Mouse (Mus musculus) spleen, postnatal 36 days (tissue): Measurements from ENCODE around the gene Arhgdig.

Source experiments
- DNase-seq, 2 experiments: peaks; one replicate each; pipeline ENCODE4 v3.0.0; 2022; ENCODE audit warnings: low spot score in 2 of 2, mixed read lengths in 1 of 2

Arhgdig gene

GRCm38 (mm10) chr17:26207686-26208085 is at the start of gene Arhgdig:
Gene Arhgdig, minus strand, starts transcription at chr17:26207786.
- no peak for DNase-seq

DNA sequence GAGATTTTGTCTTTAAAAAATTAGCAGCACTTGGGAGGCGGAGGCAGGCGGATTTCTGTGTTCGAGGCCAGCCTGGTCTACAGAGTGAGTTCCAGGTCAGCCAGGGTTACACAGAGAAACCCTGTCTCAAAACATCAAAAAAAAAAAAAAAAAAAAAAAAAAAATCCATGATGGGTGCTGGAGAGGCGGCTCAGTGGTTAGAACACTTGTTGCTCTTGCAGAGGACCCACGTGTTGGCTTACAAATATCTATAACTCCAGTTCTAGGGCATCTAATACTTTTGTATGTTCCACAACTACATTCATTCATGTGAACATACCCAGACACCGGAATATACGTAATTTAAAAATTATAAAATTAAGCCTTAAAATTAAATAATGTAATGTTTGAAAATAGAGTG is 47.7 kb upstream of the Arhgdig start:
- no peak for DNase-seq

DNA sequence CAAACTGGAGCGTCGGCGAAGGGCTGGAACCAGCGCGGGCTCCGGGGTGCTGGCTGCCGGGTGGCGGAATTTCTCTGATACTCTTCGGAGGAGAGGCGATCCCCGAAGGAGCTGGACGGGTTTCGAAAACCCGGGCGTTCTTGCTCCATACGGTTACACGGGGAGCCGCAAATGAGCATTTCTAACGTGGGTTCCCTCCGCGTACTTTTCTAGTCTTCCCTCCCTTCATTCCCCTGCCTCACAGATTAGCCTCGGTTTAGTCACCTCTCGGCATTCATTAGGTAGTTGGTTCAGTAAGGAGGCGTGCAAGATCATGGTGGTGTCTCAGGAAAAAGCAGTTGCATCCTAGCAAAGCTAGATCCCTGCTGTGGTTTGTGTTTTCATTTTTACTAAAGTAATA is 45.8 kb upstream of the Arhgdig start:
- DNase-seq, result no peak

GRCm38 (mm10) chr17:26252539-26253251 is 45.1 kb upstream of the Arhgdig start, which contains the start of gene Luc7l:
Gene Luc7l, plus strand, starts transcription at chr17:26252896.
- DNase-seq, result peak; percentile 93 to 94

- no peak for DNase-seq
Measured at GRCm38 (mm10) chr17:26251886-26252538, 44.4 kb upstream of the Arhgdig start.

GRCm38 (mm10) chr17:26244101-26244841 is 36.7 kb upstream of the Arhgdig start, which contains the start of gene Fam234a:
Gene Fam234a, minus strand, starts transcription at chr17:26244242.
- DNase-seq, result peak; percentile 90

GRCm38 (mm10) chr17:26243471-26244100 is 36.0 kb upstream of the Arhgdig start:
- peak; percentile 63 to 69 for DNase-seq

DNA sequence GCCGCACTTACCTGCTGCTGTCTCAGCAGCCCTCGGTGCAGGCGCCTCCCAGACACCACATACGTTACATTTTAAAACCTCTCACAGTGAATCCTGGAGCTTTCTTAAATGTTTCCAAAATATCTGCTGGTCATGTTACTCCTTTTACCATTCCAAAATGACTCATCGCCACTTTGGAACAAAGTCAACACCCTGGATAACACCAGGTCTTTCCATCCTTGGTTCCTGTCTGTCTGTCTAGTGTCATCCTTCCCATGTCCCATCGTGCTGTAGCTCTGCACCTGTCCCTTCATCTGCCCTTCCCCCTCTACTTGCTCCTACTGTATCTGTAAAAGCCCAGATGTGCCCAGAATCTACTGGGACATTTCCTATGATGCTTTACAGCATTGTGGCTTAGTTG is 33.4 kb upstream of the Arhgdig start:
- no peak for DNase-seq

DNA sequence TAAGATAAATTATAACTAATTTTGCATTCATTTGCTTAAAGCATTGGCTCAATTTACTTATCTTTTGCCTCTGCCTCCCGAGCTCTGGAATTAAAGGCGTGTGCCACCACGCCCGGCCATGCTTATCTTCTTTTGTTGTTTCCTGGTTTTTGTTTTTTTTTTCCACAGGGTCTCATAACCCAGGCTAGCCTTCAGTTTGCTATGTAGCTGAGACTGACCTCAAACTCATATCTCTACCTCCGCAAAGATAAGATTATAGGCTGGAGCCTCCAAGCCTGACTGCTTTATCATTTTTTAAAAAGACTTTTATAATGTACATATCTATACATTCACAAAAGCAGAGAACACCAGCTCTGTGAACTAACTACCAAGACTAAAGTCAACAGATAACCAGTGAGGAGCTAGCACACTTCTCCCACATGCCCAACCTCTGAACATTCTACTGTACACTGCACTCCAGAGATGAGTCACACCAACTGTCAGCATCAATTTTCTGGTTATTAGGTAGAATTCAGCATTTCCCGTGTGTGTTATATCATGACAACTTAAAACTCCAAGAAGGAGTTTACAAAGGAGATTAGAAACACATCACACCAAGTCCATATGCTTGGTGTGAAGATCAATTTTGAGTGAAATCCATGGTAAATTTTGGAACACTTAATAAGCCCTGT is 32.7 kb upstream of the Arhgdig start:
- DNase-seq, result no peak

- DNase-seq, result no peak
Measured at GRCm38 (mm10) chr17:26239551-26239950, 32.0 kb upstream of the Arhgdig start.

DNA sequence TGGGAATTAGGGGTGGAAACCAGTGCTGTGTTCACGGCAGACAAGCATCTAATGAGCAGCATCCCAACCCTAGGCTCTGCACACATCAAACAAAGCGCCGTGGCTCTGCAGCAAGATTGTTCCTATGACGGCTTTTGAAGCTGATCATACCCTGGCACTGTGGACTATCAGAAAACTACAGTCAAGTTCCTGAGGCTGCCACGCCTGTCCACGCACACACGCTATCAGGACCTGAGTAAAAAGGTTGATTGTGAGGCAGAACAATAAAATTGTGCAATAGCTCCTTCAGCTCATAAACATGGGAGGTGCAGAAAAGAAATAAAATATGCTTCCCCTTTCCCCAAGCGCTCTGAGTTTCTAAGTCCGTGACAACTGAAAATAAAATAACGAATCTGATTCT is 30.1 kb upstream of the Arhgdig start:
- no peak for DNase-seq

DNA sequence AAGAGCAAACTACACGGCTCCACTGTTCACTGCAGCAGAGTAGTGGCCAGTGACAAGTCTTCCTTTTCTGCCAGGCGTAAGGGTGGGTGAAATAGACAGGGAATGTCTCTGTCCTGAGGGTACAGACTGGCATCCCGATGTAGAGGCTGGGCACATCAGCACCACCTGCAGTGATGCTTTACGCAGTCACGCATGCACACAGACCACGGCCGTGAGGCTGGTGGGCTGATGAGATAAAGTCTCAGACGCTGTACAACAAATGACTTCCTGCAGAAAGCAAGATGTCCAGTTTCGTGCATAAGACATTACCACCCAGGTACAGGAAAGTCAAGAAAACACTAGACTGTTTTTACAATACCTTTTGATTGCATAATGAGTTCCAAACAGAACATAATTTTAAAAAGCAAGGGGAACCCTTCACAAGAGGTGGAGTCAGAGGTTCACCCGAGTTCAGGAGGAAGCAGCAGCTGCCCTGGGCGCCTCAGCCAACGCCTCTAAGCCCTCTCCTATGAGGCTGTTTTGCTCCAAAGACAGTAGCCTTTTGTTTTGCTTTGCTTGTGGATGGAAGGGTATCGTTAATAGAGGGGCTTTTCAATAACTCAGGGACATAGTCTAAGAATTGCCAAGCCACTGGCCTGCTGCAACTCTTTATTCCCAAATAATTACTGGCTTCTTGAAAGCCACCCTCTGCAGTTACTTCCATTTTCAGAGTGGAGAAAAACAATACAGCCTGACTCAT is 27.7 kb upstream of the Arhgdig start:
- DNase-seq, result no peak

DNA sequence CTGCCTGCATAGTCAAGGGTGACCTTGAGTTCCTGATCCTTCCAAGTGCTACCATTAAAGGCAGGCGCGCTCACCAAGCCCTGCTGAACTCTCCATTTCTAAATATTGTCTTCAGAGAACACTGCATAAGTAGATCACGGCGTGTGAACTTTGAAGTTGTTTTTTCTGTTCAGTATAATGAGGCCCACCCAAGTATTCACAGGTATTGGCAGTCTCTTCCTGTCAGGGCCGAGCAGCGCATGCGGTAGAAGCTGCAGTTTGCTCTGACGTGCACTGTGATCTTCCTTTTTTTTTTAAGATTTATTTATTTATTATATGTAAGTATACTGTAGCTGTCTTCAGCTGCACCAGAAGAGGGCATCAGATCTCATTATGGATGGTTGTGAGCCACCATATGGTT is 26.8 kb upstream of the Arhgdig start:
- no peak for DNase-seq

DNA sequence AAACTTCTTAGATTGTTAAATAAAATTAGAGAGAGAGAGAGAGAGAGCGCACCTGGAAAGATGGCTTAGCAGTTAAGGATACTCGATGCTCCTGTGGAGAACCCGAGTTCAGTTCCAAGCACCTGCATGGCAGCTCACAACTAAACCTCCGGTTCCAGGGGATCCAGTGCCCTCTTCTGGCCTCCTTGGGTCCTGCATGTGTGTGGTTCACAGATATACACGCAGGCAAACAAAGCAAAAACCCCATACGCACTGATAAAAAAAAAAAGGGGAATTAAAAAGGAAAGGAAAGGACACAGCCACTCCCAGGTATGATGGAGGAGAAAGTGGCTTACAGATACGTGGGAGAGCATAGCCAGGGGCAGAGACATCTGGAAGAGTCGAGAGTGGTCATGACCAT is 25.3 kb upstream of the Arhgdig start:
- no peak for DNase-seq

- DNase-seq, result no peak
Measured at GRCm38 (mm10) chr17:26231156-26231555, 23.6 kb upstream of the Arhgdig start.

DNA sequence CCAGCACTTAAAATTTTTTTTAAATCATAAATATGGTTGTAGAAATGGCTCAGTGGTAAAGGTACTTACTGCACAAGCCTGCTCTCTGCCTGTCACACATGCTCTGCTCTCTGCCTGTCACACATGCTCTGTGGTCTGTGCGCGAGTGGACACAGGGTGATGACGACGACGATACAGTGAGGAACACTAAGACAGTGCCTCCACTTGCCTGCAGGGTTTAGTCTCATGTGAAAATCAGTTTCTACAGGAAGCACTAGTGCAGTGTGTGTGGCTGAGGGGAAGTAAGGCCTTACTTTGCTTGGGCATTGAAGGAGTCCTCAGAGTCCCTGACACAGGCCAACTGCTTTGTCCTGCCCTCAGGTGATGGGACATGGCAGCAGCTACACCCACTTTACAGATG is 22.2 kb upstream of the Arhgdig start:
- DNase-seq, result no peak

DNA sequence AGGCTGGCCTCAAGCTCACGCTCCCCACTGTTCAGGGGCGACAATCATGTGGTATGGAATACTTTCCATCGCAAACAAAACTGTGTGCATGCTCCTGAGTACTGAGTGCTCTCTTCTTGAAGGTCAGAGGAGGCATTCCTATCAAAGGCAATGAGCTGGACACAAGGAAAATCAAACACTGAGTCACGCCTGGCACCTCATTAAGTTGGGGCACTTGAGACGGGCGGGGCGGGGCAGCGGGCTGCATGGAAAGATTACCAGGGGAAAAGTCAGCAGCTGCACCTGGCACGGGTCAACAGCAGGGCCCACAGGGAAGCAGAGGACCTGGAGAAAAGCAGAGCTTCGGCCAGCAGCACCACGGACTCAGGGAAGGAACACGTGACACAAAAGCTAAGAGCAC is 17.6 kb upstream of the Arhgdig start:
- no peak for DNase-seq

DNA sequence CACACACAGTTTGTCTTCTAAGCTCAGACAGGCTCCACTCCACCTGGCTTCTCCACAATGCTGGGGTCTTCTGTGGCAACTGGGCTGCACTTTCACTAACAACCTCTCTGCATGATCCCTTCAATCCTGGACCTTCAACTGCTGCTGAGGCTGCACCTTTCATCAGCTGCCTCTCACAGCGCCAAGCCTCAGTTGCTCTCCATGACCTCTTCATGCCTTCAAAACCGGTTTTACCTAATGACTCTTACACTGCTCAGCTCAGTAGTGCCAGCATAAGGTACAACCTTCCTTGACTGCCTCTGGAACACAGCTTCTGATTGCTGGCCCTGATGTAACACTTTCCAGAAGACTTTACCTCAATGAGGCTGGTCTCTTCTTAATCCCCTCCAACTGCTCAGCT is 13.9 kb upstream of the Arhgdig start:
- DNase-seq, result no peak

DNA sequence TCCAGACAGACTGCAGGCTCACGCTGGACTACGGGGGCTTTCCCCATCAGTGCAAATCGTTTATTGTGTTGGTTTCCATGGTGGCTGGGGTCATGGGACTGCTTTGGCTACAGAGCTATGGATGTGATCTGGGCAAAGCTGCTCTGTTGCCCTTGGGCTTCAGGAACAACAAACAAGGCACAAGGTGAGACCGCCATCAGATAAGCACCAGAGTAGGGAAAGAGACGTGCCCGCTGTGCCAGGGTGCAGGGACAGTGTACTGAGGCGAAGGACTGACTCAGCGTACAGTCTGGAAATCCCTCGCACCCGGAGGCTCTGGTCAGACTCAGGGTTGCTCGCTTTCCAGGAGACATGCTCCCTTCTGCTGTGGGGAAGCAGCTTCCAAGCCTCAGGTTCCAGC is 5.1 kb upstream of the Arhgdig start:
- DNase-seq, result no peak

- no peak for DNase-seq
Measured at GRCm38 (mm10) chr17:26212241-26212640, 4.7 kb upstream of the Arhgdig start.

DNA sequence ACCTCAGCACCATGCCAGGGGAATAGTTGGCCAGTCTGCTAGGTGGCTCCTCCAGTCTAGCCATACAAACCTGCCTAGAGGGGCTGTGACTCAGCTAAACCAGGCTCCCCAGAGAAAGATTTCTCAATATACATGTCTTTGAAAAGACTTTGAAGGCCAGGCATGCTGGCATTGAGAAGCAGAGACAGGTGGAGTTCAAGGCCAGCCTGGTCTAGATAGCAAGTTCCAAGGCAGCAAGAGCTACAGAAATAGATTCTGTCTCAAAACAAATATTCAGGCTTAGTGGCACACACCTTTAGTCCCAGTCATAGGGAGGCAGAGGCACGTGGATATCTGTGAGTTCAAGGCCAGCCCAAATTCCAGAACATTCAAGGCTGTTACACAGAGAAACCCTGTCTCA is 1.2 kb downstream of the Arhgdig start:
- no peak for DNase-seq
